Mouse (Mus musculus) kidney, embryonic 16.5 days (tissue): Measurements from ENCODE around the gene Dgki. TPM values are rescaled to one million over a fixed set of nuclear protein-coding genes. Genes with fewer than 3 reads are reported as not detected.
A peak's percentile ranks its signal among the peaks of the same experiment; 100 is the strongest.

Experiments
- ATAC-seq: fragments of 200-750 bp; cut with Nextera tagmentation; 2 replicates; pipeline ENCODE4 v1.8.0; 2017; ENCODE audit warnings: moderate TSS enrichment; ENCODE audit not compliant: low FRiP score, low TSS enrichment
- H3K27ac ChIP-seq: fragments of 300-500 bp; sonication (generic); 2 replicates; pipeline ENCODE4 v1.5.1; 2014; ENCODE audit warnings: low read length
- H3K27me3 ChIP-seq: fragments of 300-500 bp; sonication (generic); 2 replicates; pipeline ENCODE4 v1.6.1; 2014; ENCODE audit warnings: low read length, control low read depth, mixed read lengths; ENCODE audit not compliant: insufficient read depth
- H3K36me3 ChIP-seq: fragments of 300-500 bp; sonication (generic); 2 replicates; pipeline ENCODE4 v1.6.1; 2014; ENCODE audit warnings: low read length, control low read depth, mixed read lengths; ENCODE audit not compliant: insufficient read depth
- H3K4me1 ChIP-seq: fragments of 300-500 bp; sonication (generic); 2 replicates; pipeline ENCODE4 v1.6.1; 2014; ENCODE audit warnings: low read length, control low read depth, mixed read lengths; ENCODE audit not compliant: insufficient read depth
- H3K4me2 ChIP-seq: fragments of 300-500 bp; sonication (generic); replicated peaks from 2 replicates; pipeline ENCODE4 v1.6.1; 2014; ENCODE audit warnings: low read depth, low read length
- H3K4me3 ChIP-seq: fragments of 300-500 bp; sonication (generic); 2 replicates; pipeline ENCODE4 v1.5.1; 2014; ENCODE audit warnings: mild to moderate bottlenecking, low read length
- H3K9ac ChIP-seq: fragments of 300-500 bp; sonication (generic); replicated peaks from 2 replicates; pipeline ENCODE4 v1.6.1; 2014; ENCODE audit warnings: low read length
- H3K9me3 ChIP-seq: fragments of 300-500 bp; sonication (generic); 2 replicates; pipeline ENCODE4 v1.6.1; 2016; ENCODE audit warnings: low read length, control low read depth
- WGBS: fragments of 180-500 bp; shearing (Covaris S2); extraction: QIAGEN DNeasy Blood & Tissue Kit; methylation state at CpG from one replicate; pipeline ENCODE4 v1.1.7; 2014; 5-methylcytosine and 5-hydroxymethylcytosine counted together
- polyA plus RNA-seq: library from polyadenylated mRNA; unstranded; fragments of >200 nt; fragmentation: Nextera tagmentation; extraction: Ambion mirVana; gene quantifications from 2 replicates; pipeline ENCODE4 v1.2.1, GENCODE M21; 2015

Gene Dgki
- polyA plus RNA-seq, 1 experiment from 2014 or later = 0.74 TPM

DNA sequence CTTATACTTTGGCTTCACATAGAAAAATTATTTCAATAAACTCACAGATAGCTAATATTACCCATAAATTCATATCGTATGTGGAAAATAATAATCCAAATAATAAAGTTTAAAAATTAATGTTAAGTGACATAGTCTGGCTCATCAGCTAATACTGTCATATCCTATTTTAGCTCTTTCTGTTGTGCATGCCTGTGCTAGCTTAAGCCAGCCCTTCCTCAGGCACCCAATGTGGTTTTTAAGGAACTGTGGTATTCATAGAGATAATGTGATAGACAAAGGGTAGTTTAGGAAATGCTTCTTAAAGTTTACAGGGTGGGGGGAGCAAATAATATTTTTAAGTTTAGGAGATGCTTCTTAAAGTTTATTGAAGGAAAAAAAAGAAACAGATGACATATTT is 248.8 kb downstream of the Dgki start:
- Histone ChIP-seq H3K4me2 (no peak overlapping the region), H3K36me3 (no peaks in the 10 kb centered on the region), H3K27ac (no peak overlapping the region), H3K9ac (no peak overlapping the region), H3K27me3 (no peaks in the 10 kb centered on the region), H3K9me3 (no peaks in the 10 kb centered on the region), H3K4me1 (no peaks in the 10 kb centered on the region; the same call in 1 of the 2 replicates), H3K4me3 (no peak overlapping the region)
- 89% methylated on average over 1 of the region's 1 CpGs for WGBS
- no peak for ATAC-seq

DNA sequence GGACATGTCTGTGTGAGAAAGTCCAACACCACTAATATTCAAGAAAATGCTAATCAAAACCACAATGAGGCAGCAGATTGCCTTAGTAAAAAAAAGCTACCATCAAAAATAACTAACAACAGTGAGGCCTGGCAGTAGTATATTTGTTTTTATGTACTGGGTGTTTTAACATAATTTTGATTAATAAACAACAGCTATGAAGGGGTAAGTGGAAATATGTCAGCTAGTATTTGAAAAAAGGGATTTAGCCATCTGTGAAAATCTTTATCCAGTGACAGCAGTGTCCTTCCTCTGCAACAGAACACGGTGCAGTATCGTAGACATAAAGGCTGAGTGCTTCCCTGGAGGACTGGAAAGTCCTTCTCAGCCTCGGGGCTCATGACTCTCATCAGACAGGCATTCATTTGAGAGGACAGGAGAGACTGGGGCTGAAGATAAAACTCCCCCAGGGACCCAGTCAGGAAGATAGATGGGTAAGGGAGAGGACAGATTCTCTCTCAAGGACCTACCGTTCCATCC is 252.3 kb downstream of the Dgki start:
- Histone ChIP-seq H3K9ac (no peak overlapping the region), H3K36me3 (no peaks in the 10 kb centered on the region), H3K4me3 (no peak overlapping the region), H3K4me2 (no peak overlapping the region), H3K27ac (no peak overlapping the region), H3K4me1 (no peaks in the 10 kb centered on the region), H3K27me3 (no peaks in the 10 kb centered on the region), H3K9me3 (no peaks in the 10 kb centered on the region)
- 63% methylated on average over 4 of the region's 4 CpGs for WGBS
- ATAC-seq = no peak

DNA sequence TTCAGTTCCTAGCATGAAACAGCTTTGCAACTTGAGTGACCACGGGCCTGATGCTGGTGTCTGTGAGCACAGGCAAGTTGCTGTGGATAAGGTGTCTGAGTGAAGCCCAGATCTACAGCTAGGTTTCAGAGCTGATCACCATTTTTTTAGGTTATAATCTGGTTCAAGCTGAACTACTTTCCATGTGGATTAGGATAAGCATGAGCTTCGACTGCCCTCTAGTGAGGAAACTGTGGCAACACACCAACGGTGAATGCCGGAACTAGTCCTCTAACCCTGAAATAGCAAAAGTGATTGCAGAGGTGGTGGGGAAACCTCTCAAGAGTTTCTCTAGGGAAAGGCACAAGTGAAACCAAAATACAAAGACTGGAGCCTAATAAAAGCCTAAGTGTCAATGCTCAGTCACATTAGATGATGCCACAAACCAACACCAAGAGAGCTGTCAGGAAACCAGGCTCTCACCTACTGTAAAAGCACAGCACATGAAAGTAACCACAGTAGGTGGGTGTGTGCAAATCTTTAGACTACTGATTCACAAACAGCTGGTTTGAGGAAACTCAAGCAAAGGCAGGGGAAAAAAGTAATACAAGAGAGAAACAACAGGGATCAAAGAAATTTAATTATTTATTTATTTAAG is 253.7 kb downstream of the Dgki start:
- no peaks in the 10 kb centered on the region for H3K9me3 ChIP-seq
- 28% methylated on average over 4 of the region's 4 CpGs for WGBS
- no peaks in the 10 kb centered on the region for H3K27me3 ChIP-seq
- H3K4me2 ChIP-seq = no peak overlapping the region
- no peaks in the 10 kb centered on the region for H3K4me1 ChIP-seq
- no peak overlapping the region for H3K27ac ChIP-seq
- no peak overlapping the region for H3K9ac ChIP-seq
- ATAC-seq = peak; percentile 27; the same call in 1 of the 2 replicates
- H3K36me3 ChIP-seq = no peaks in the 10 kb centered on the region
- no peak overlapping the region for H3K4me3 ChIP-seq

DNA sequence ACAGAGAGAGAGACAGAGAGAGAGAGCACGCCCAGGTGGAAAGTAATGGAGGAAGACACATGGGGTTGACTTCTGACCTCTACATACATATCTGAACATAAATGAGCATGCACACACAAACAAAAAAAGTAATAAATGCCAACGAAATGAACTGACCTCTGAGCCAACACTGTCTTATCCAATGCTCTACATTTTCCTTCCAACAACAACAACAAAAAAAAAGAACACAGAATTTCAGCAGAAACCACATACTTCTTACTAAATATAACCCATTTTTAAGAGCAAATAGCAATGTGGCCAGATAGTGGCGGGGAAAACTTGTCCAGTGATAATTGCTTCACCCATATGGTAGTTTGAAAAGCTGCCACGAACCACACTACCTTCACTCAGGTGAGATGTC is 255.2 kb downstream of the Dgki start:
- H3K36me3 ChIP-seq = no peaks in the 10 kb centered on the region
- no peaks in the 10 kb centered on the region for H3K4me1 ChIP-seq
- ATAC-seq = no peak
- WGBS = 76% methylated on average over 4 of the region's 4 CpGs
- H3K27me3 ChIP-seq = no peaks in the 10 kb centered on the region
- no peak overlapping the region for H3K27ac ChIP-seq
- no peaks in the 10 kb centered on the region for H3K9me3 ChIP-seq
- no peak overlapping the region for H3K4me3 ChIP-seq
- no peak overlapping the region for H3K9ac ChIP-seq
- H3K4me2 ChIP-seq = no peak overlapping the region

DNA sequence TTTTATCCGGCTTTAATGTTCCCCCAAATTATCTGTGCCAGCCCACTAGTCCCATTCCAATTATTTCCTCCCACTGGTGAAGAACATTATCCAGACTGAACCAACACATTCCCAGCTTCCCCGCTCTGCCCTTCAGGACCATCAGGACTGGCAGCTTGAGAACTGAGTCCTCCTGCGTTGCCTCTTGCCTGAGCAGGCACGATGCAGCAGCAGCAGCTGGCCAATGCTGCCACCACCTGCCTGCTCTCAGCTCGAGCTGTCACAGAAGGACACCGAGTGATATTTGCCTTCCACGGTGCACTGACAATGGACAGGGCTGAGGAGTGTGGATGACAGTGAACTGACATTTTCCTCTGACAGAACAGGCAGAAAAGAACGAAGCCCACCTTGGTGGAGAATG is 261.5 kb downstream of the Dgki start:
- Histone ChIP-seq H3K9ac (no peak overlapping the region), H3K4me1 (peaks cover 22% of the 10 kb centered on the region), H3K9me3 (no peaks in the 10 kb centered on the region), H3K27ac (no peak overlapping the region), H3K4me3 (no peak overlapping the region), H3K4me2 (no peak overlapping the region), H3K36me3 (no peaks in the 10 kb centered on the region), H3K27me3 (no peaks in the 10 kb centered on the region)
- WGBS = 46% methylated on average over 8 of the region's 8 CpGs
- ATAC-seq = peak; percentile 44; the same call in 1 of the 2 replicates

DNA sequence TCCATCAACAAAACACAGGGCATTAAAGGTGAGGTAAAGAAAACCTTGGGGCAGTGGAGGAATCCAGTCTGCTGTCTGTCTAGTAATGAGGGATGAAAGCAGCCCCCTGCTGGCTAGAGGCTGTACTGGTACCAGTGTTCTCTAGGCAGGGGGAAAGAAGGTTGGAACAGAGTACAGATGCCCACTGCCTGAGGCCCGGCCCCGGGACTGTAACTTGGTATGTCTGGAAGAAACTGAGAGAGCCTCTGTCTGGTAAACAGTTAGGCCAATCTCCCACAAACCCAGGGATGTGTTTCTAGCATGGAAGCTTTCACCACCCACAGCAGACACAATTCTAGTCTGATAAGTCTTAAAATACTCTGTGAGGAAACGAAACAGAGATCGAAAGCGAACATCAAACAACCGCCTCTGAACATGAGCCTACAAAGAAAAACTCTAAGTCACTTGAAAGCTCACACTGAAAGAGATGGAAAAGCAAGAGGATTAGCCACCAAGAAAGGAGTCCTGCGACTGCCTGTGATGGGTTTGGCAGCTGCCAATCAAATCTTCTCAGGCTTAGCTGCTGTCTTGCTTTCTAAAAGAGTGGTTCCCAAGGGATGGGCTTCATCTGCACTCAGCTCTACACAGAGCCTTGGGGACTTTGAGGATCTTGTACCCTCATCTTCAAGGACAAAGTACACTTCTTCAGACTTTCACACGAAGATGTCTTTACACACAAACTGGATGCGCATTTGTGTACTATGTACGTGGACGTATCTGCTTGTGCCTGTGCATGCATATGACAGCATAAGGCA is 262.7 kb downstream of the Dgki start:
- Histone ChIP-seq H3K4me2 (no peak overlapping the region), H3K4me1 (peaks cover 26% of the 10 kb centered on the region), H3K27me3 (no peaks in the 10 kb centered on the region), H3K4me3 (no peak overlapping the region), H3K9me3 (no peaks in the 10 kb centered on the region), H3K27ac (no peak overlapping the region), H3K36me3 (no peaks in the 10 kb centered on the region), H3K9ac (no peak overlapping the region)
- peak; percentile 68; the same call in 1 of the 2 replicates for ATAC-seq
- WGBS = 78% methylated on average over 11 of the region's 11 CpGs

DNA sequence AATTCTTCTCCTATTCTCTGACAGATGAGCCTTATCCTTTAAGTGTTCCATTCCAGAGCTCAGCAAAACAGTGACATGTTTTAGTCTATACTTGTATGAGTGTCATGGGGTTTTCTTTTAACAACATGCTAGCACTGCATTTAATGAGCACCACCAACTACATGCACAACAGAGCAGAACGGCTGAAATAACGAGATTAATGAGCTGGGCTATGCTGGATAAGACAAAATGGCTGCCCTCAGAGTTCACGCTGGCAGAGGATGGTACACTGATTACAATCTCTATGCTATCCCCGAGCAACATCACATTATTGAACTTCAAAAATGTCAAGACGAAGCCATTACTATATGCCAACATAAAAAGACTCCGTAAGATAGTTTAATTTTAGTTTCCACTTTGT is 264.3 kb downstream of the Dgki start:
- Histone ChIP-seq H3K27me3 (no peaks in the 10 kb centered on the region), H3K9ac (no peak overlapping the region)

DNA sequence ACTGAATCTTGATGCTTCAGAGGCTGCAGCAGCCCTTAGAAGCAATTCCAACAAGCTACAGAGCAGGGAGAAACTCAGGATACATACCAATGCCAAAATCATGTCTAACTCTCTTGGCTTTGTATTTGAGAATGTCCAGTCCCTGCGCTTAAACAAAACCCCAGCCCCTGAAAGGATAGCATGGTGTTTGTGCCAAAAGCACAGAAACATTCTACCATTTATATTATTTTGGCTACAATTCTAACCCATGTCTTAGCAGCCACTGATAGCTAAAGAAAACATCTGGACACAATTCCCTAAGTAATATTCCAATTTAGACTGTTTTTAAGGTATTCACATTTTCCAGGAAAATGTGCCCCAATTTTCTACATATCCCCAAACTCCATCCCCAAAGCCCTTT is 269.0 kb downstream of the Dgki start:
- H3K9me3 ChIP-seq = no peaks in the 10 kb centered on the region
- H3K27ac ChIP-seq = peak overlapping the region; percentile 54; the same call in 1 of the 2 replicates
- H3K4me1 ChIP-seq = peaks cover 18% of the 10 kb centered on the region
- ATAC-seq = no peak
- no peak overlapping the region for H3K4me2 ChIP-seq
- 74% methylated on average over 1 of the region's 1 CpGs for WGBS
- no peaks in the 10 kb centered on the region for H3K27me3 ChIP-seq
- H3K9ac ChIP-seq = no peak overlapping the region
- H3K36me3 ChIP-seq = no peaks in the 10 kb centered on the region
- no peak overlapping the region for H3K4me3 ChIP-seq

More for the DNA sequence above, 264.3 kb downstream of the Dgki start:
- Histone ChIP-seq H3K9me3 (no peaks in the 10 kb centered on the region), H3K4me3 (no peak overlapping the region), H3K4me1 (peaks cover 26% of the 10 kb centered on the region), H3K4me2 (no peak overlapping the region), H3K27ac (no peak overlapping the region), H3K36me3 (no peaks in the 10 kb centered on the region)
- WGBS = 75% methylated on average over 6 of the region's 6 CpGs
- ATAC-seq = no peak

DNA sequence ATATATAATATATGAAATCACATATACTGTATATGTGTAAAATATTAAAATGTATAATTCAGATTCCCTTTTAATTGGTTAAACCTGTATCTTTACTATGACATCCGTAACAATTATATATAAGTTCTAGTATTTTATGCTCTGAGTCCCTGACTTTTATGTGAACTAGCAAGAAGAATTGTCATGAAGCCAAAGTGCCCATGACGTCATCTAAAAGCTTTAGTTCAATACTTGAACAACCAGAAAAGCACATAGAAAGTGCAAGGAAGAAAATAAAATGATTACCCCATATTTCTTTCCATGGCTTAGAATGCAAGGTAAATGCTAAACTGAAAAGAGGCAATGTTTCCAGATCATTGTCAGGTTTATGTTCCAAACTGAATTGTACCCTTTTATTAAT is 269.6 kb downstream of the Dgki start:
- H3K36me3 ChIP-seq = no peaks in the 10 kb centered on the region
- ATAC-seq = no peak
- no peak overlapping the region for H3K4me2 ChIP-seq
- H3K9me3 ChIP-seq = no peaks in the 10 kb centered on the region
- 82% methylated on average over 2 of the region's 2 CpGs for WGBS
- no peak overlapping the region for H3K9ac ChIP-seq
- H3K27ac ChIP-seq = no peak overlapping the region
- peaks cover 14% of the 10 kb centered on the region for H3K4me1 ChIP-seq
- no peaks in the 10 kb centered on the region for H3K27me3 ChIP-seq
- H3K4me3 ChIP-seq = no peak overlapping the region

DNA sequence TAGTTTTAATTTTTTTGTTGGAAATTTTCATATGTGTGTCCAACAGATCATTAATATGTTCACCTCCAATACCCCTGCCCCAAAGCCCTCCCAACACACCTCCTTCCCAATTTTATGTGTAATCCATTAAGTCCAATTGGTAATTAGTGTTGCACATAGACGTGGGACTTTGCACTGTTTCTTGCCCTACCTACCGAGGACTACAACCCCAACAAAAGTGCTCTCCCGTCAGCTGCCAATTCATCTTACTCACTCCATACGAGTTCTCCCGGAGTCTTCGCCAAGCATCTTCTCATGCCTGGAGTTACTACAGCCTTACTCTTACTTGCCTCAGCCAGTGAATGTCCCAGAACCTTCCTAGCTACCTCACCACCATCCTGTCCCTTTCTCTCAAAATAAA is 271.1 kb downstream of the Dgki start:
- Histone ChIP-seq H3K4me1 (peaks cover 4% of the 10 kb centered on the region; the same call in 1 of the 2 replicates), H3K4me2 (no peak overlapping the region), H3K27ac (no peak overlapping the region), H3K27me3 (no peaks in the 10 kb centered on the region), H3K36me3 (no peaks in the 10 kb centered on the region), H3K9me3 (no peaks in the 10 kb centered on the region), H3K4me3 (no peak overlapping the region), H3K9ac (no peak overlapping the region)
- ATAC-seq = no peak
- WGBS = 68% methylated on average over 6 of the region's 6 CpGs
